Mouse (Mus musculus) right cerebral cortex, adult 18-20 months (tissue): ENCODE data around the gene Scube3.
A peak's percentile ranks its signal among the peaks of the same experiment; 100 is the strongest.

Experiments used
- DNase-seq: peaks from one replicate; pipeline ENCODE4 v3.0.0; 2022; ENCODE audit warnings: mixed read lengths

Gene Scube3

DNA sequence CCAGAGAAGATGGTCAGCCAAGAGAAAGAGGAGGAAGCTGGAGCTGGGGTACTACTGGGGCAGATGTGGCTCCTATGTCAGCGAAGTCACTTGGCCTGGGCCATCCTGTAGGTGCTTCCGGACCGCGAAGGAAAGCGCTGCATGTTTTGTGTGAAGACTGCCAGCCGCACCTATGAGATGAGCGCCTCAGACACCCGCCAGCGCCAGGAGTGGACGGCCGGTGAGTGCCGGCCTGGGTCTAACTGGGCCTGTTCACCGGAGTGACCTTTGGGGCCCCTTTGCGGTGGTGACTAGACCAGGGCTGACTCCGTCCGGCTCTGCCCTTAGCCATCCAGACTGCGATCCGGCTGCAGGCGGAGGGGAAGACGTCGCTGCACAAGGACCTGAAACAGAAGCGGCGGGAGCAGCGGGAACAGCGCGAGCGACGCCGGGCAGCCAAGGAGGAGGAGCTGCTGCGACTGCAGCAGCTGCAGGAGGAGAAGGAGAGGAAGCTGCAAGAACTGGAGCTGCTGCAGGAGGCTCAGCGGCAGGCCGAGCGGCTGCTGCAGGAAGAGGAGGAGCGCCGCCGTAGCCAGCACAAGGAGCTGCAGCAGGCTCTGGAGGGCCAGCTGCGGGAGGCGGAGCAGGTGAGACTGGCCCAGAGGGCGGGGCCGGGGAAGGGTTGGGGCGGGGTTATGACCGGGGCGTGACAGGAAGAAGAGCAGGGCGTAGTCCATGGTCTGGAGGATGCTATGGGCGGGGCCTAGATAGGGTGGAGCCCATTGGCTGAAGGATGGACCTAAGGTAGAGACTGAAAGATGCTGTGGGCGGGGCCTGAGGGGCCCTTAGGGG, 81.8 kb downstream of the Scube3 start:
- DNase-seq, result peak; percentile 92
